In genomic region chr8:111863280-111863679, GRCm38 (mm10) we compare ENCODE assay signal across 15 mouse cellular contexts. TPM values are rescaled to one million over a fixed set of nuclear protein-coding genes. Genes with fewer than 3 reads are reported as not detected.
"Had no signal": no experiment of that assay in that cellular context is flagged by ENCODE, and none has a peak within 500 bp of the region (broad histone marks: within the 10 kb centered on the region; RNA-seq: fewer than 3 reads in every experiment).

No protein-coding gene starts in this region.

- H3K4me2 ChIP-seq: limb, embryonic 13.5 days; midbrain, embryonic 12.5 days; neural tube, embryonic 13.5 days had no signal

- H3K27me3 ChIP-seq: limb, embryonic 13.5 days; midbrain, embryonic 12.5 days; neural tube, embryonic 13.5 days had no signal

- H3K27ac ChIP-seq: layer of hippocampus, adult 2 months; limb, embryonic 13.5 days; liver, embryonic 14.5 days; midbrain, embryonic 12.5 days; neural tube, embryonic 13.5 days had no signal

- ATAC-seq: intestine, embryonic 16.5 days; midbrain, embryonic 16.5 days had no signal

- H3K4me3 ChIP-seq: layer of hippocampus, adult 2 months; limb, embryonic 13.5 days; midbrain, embryonic 12.5 days; neural tube, embryonic 13.5 days had no signal

- H3K9ac ChIP-seq: limb, embryonic 13.5 days; liver, embryonic 14.5 days; midbrain, embryonic 12.5 days; neural tube, embryonic 13.5 days had no signal

- H3K36me3 ChIP-seq: midbrain, embryonic 12.5 days had no signal

- H3K4me1 ChIP-seq: limb, embryonic 13.5 days; midbrain, embryonic 12.5 days; neural tube, embryonic 13.5 days had no signal

- H3K9me3 ChIP-seq: limb, embryonic 13.5 days; midbrain, embryonic 12.5 days; neural tube, embryonic 13.5 days had no signal

- DNase-seq: left cerebral cortex, postnatal 4 days; lung, adult 2 months; retina, postnatal 1 day; right cerebral cortex, postnatal 4 days; spleen, adult 18-20 months; thymus, postnatal 36 days had no signal

RNA-seq across cellular contexts. Expression of gene Chst5, which starts 47.0 kb away (rescaled TPM):
- total RNA-seq: liver, adult 2 months; megakaryocyte-erythroid progenitor cell, adult 5-6 weeks had no signal
- polyA plus RNA-seq: liver, adult 2 months had no signal
